Mouse (Mus musculus) ovary, adult 18-20 months (tissue): ENCODE data around the gene Ccdc194.
A peak's percentile ranks its signal among the peaks of the same experiment; 100 is the strongest.

Experiments used
- DNase-seq: peaks from one replicate; pipeline ENCODE4 v3.0.0; 2022; ENCODE audit warnings: low spot score, mixed read lengths

The Ccdc194 gene

GRCm38 (mm10) chr8:71476099-71476940 is 49.2 kb downstream of the Ccdc194 start:
- DNase-seq: peak; percentile 66

- no peak for DNase-seq
Observed at GRCm38 (mm10) chr8:71475702-71476075, 49.8 kb downstream of the Ccdc194 start.

GRCm38 (mm10) chr8:71474785-71475701 is 50.5 kb downstream of the Ccdc194 start:
- DNase-seq: no peak

GRCm38 (mm10) chr8:71474344-71474743 is 51.2 kb downstream of the Ccdc194 start:
- DNase-seq: peak; percentile 3

- no peak for DNase-seq
Observed at GRCm38 (mm10) chr8:71472601-71473386, 52.7 kb downstream of the Ccdc194 start.

- no peak for DNase-seq
Observed at GRCm38 (mm10) chr8:71471861-71472260, 53.6 kb downstream of the Ccdc194 start.

- DNase-seq: no peak
Observed at GRCm38 (mm10) chr8:71470913-71471255, 54.6 kb downstream of the Ccdc194 start.

- no peak for DNase-seq
Observed at GRCm38 (mm10) chr8:71470146-71470912, 55.2 kb downstream of the Ccdc194 start.
